Mouse (Mus musculus) kidney, postnatal 0 days (tissue): ENCODE measurements around the gene Phldb2. TPM values are rescaled to one million over a fixed set of nuclear protein-coding genes. Genes with fewer than 3 reads are reported as not detected.

ENCODE experiments used
- ATAC-seq: fragments of 200-750 bp; cut with Nextera tagmentation; replicated peaks from 2 replicates; pipeline ENCODE4 v1.8.0; 2017; ENCODE audit warnings: low read depth, moderate number of reproducible peaks, moderate TSS enrichment, moderate library complexity; ENCODE audit not compliant: low FRiP score
- DNase-seq: peaks from one replicate; pipeline ENCODE4 v3.0.0-alpha.2; 2016; ENCODE audit warnings: low spot score
- H3K27ac ChIP-seq: fragments of 300-500 bp; sonication (generic); 2 replicates; pipeline ENCODE4 v1.5.1; 2014; ENCODE audit warnings: mild to moderate bottlenecking
- H3K27me3 ChIP-seq: fragments of 300-500 bp; sonication (generic); 2 replicates; pipeline ENCODE4 v1.6.1; 2014; ENCODE audit warnings: low read length, mixed read lengths; ENCODE audit not compliant: insufficient read depth
- H3K36me3 ChIP-seq: fragments of 300-500 bp; sonication (generic); 2 replicates; pipeline ENCODE4 v1.6.1; 2014; ENCODE audit warnings: low read length, mixed read lengths; ENCODE audit not compliant: insufficient read depth
- H3K4me1 ChIP-seq: fragments of 300-500 bp; sonication (generic); replicated peaks from 2 replicates; pipeline ENCODE4 v1.6.1; 2014; ENCODE audit warnings: antibody characterized with exemption, low read length, mixed read lengths; ENCODE audit not compliant: insufficient read depth
- H3K4me2 ChIP-seq: fragments of 300-500 bp; sonication (generic); 2 replicates; pipeline ENCODE4 v1.6.1; 2014; ENCODE audit warnings: mild to moderate bottlenecking, low read length, moderate library complexity, mixed read lengths
- H3K4me3 ChIP-seq: fragments of 300-500 bp; sonication (generic); replicated peaks from 2 replicates; pipeline ENCODE4 v1.5.1; 2014; ENCODE audit warnings: low read depth, low read length
- H3K9ac ChIP-seq: fragments of 300-500 bp; sonication (generic); 2 replicates; pipeline ENCODE4 v1.6.1; 2014; ENCODE audit warnings: low read depth, low read length
- H3K9me3 ChIP-seq: fragments of 300-500 bp; sonication (generic); replicated peaks from 2 replicates; pipeline ENCODE4 v1.6.1; 2016; ENCODE audit warnings: low read length, inconsistent platforms, mixed read lengths
- CTCF ChIP-seq: IDR thresholded peaks from 2 replicates; pipeline ENCODE4 v1.5.1; 2016; ENCODE audit warnings: antibody characterized with exemption, low read depth, mild to moderate bottlenecking, moderate library complexity
- WGBS: fragments of 180-500 bp; shearing (Covaris S2); extraction: QIAGEN DNeasy Blood & Tissue Kit; methylation state at CpG from one replicate; pipeline ENCODE4 v1.1.7; 2014; 5-methylcytosine and 5-hydroxymethylcytosine counted together
- polyA plus RNA-seq: library from polyadenylated mRNA; unstranded; fragments of >200 nt; fragmentation: Nextera tagmentation; extraction: Ambion mirVana; gene quantifications from 2 replicates; pipeline ENCODE4 v1.2.1, GENCODE M21; 2015

Phldb2 gene
- polyA plus RNA-seq, 1 experiment from 2014 or later: 74.2 TPM

DNA sequence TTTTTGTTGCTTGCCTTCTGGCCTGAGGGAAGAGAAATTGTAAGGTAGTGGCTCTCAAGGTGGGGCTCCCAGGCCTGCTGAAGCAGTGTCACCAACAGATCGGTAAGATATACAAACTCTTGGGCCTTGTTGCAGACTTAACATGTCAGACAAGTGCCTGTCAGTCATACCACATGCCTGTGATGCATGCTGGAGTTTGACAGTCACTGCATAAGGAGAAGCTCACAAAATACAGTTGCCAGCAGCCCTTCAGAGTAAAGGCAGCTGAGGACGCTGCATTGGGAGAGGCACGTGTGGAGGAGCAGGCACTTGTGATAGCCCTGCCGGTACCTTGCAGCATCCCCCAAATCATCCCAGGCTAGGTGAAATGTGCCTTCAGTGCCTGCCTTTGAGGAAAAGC is 235.1 kb downstream of the Phldb2 start:
- DNase-seq (no peak), ATAC-seq (no peak)
- Histone ChIP-seq H3K9ac (no peak overlapping the region), H3K27ac (no peak overlapping the region), H3K9me3 (no peaks in the 10 kb centered on the region), H3K4me2 (no peak overlapping the region), H3K36me3 (no peaks in the 10 kb centered on the region), H3K4me3 (no peak overlapping the region), H3K4me1 (no peaks in the 10 kb centered on the region), H3K27me3 (no peaks in the 10 kb centered on the region)
- TF ChIP-seq CTCF: no peak
- 93% methylated on average over 4 of the region's 4 CpGs for WGBS

DNA sequence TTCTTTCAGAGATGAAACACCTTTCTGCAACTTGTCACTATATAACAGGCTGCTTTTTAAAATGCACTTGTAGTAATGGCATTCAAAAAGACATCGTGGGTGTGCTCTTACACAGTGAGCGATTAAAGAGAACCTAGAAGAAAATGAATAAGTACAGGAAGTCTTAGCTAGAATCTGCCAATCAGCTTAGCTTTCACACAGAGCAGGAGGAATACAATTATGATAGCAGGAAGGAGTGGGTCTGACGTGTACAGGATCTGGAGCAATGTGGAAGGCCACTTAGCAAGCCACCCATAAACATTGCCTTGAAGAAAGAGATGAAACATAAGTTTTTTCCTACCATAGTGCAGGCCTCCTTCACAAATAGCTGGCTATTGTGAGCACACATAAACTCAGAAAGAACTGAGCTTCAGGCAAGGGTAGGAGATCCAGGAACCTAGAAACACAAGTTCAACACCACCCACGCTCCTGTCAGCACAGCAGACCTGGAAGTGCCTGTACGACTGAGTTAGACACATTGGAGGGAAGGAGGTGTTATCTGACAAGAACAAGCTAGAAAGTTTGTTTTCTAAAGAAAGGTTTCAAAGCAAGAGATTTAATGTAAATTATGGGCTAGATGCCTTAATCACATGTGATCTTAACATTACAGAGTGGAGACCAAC is 238.8 kb downstream of the Phldb2 start:
- WGBS: 73% methylated on average over 5 of the region's 5 CpGs
- DNase-seq (no peak), ATAC-seq (no peak)
- Histone ChIP-seq H3K36me3 (no peaks in the 10 kb centered on the region), H3K9me3 (no peaks in the 10 kb centered on the region), H3K4me1 (no peaks in the 10 kb centered on the region), H3K27ac (no peak overlapping the region), H3K4me3 (no peak overlapping the region), H3K4me2 (no peak overlapping the region), H3K27me3 (no peaks in the 10 kb centered on the region), H3K9ac (no peak overlapping the region)
- TF ChIP-seq CTCF: no peak

DNA sequence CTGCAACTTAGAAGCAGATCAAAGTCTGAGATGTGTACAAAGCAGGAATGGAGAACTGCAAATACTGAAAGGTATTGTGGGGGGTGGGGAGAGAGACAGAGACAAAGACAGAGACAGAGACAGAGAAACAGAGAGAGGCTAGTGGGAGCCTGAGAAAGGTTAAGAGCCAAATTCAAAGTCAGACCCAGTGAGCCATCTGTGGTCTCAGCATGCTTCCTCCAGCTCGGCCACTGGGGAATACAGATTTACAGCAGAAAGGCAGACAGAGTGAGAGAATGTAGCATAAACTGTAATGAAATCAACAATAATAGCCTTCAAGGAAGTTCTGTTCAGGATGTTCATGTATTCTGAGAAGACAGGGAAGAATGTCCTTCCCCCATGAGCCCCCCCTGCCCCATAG is 239.5 kb downstream of the Phldb2 start:
- no peak for TF ChIP-seq CTCF
- Histone ChIP-seq H3K4me1 (no peaks in the 10 kb centered on the region), H3K4me3 (no peak overlapping the region), H3K9ac (no peak overlapping the region), H3K4me2 (no peak overlapping the region), H3K27me3 (no peaks in the 10 kb centered on the region), H3K9me3 (no peaks in the 10 kb centered on the region), H3K27ac (no peak overlapping the region), H3K36me3 (no peaks in the 10 kb centered on the region)
- WGBS: 67% methylated on average over 1 of the region's 1 CpGs
- no peak for DNase-seq
- ATAC-seq: no peak

DNA sequence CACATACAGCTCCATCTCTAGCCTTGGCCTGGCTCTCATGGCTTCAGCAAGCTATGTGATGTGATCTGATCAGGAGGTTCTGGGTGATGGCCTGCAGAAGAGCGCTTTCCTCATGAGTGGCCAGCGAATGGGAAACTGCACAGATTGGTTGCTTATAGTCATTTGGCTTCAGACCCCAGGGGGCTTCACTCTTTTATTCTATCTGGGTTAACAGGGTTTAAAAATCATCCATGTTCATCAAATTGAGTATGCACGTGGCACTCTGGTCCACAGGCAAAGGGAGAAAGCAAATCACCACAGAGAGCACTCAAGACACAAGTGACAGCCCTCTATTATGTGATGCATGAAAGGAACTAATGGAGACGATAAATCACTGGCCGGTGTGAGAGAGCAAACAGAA is 240.1 kb downstream of the Phldb2 start:
- ATAC-seq: no peak
- no peak for TF ChIP-seq CTCF
- Histone ChIP-seq H3K27me3 (no peaks in the 10 kb centered on the region), H3K4me1 (no peaks in the 10 kb centered on the region), H3K9me3 (no peaks in the 10 kb centered on the region), H3K4me2 (no peak overlapping the region), H3K4me3 (no peak overlapping the region), H3K9ac (no peak overlapping the region), H3K36me3 (no peaks in the 10 kb centered on the region), H3K27ac (no peak overlapping the region)
- DNase-seq: no peak
- WGBS: 75% methylated on average over 5 of the region's 5 CpGs

DNA sequence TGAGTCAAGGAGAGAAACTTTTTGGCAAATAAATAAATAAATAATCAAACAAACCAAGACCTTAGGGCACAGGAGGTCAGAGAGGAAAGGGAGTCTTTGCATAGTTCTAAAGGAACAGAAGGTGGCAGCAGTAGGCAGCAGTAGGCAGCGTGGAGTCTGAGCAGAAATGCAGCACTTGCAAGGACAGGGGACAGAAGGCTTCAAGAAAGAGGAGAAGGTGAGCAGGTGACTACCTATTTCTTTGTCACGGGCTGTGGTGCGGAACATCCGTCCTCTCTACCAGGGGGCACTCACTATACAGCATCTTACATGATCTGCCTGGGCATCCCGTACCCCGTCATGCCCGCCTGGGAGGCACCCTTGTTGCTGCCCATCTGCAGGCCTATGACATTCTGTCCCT is 242.1 kb downstream of the Phldb2 start:
- Histone ChIP-seq H3K36me3 (no peaks in the 10 kb centered on the region), H3K27me3 (no peaks in the 10 kb centered on the region), H3K4me1 (no peaks in the 10 kb centered on the region), H3K4me2 (no peak overlapping the region), H3K9me3 (no peaks in the 10 kb centered on the region), H3K27ac (no peak overlapping the region), H3K9ac (no peak overlapping the region), H3K4me3 (no peak overlapping the region)
- DNase-seq: peak; percentile 44
- peak; percentile 71 for TF ChIP-seq CTCF
- WGBS: 60% methylated on average over 7 of the region's 7 CpGs
- peak; percentile 21 for ATAC-seq

DNA sequence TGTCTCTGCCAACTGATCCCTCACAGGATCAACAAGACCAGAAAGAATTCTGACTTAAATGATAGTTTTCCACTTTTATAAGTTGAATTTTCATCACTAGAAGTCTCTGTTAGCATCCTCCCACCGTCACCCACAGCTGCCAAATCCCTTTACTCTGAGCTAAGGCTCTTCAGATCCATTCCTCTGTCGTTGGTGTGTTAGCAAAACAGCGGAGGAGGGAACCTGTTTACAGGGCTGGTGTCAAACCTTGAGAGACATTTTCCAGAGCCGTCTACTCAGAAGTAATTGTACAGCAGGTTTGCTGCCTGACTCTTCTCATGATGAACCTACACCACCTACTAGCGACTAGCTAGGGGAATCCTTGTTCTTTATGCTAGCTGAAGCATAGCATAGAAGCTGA is 254.1 kb downstream of the Phldb2 start:
- ATAC-seq (no peak), DNase-seq (no peak)
- TF ChIP-seq CTCF: no peak
- H3K9ac ChIP-seq: no peak overlapping the region
- H3K27me3 ChIP-seq: no peaks in the 10 kb centered on the region
- no peaks in the 10 kb centered on the region for H3K36me3 ChIP-seq
- WGBS: 69% methylated on average over 5 of the region's 5 CpGs
- no peaks in the 10 kb centered on the region for H3K4me1 ChIP-seq
- H3K4me2 ChIP-seq: no peak overlapping the region
- H3K9me3 ChIP-seq: no peaks in the 10 kb centered on the region
- no peak overlapping the region for H3K27ac ChIP-seq
- H3K4me3 ChIP-seq: no peak overlapping the region

DNA sequence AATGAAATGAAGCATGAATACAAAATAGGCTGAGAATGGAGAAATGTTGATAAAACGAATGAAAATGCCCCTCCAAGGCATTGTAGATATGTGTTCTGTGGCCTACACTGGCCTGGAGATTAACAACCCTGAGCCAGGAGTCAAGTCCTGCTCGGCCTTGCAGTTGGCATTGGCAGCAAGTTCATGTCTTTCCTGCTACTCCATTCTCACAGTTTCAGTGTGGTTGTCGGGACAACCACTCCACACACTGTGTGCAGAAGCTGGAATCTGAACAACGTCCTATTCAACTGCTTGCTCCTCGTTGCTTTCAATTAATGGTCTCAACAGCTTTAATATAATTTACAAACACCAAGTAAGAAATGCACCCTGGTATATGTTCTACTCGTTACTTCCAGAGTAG is 255.4 kb downstream of the Phldb2 start:
- H3K4me1 ChIP-seq: no peaks in the 10 kb centered on the region
- 81% methylated on average over 6 of the region's 6 CpGs for WGBS
- no peak overlapping the region for H3K9ac ChIP-seq
- no peak overlapping the region for H3K27ac ChIP-seq
- ATAC-seq (no peak), DNase-seq (no peak)
- no peak overlapping the region for H3K4me3 ChIP-seq
- TF ChIP-seq CTCF: no peak
- H3K27me3 ChIP-seq: no peaks in the 10 kb centered on the region
- no peaks in the 10 kb centered on the region for H3K36me3 ChIP-seq
- H3K9me3 ChIP-seq: no peaks in the 10 kb centered on the region
- no peak overlapping the region for H3K4me2 ChIP-seq

Other genes starting within 250 kb of the Phldb2 start
- 1.9 and 2.6 TPM in 2 replicates for gene Tagln3, start 229.0 kb downstream of the Phldb2 start, polyA plus RNA-seq
- gene Abhd10, start 210.6 kb downstream of the Phldb2 start, polyA plus RNA-seq: 35.5 and 38.0 TPM in 2 replicates
- 0.93 and 1.0 TPM in 2 replicates for gene Plcxd2, start 56.6 kb upstream of the Phldb2 start, polyA plus RNA-seq
- not detected in 2 replicates for gene Cd96, start 166.7 kb upstream of the Phldb2 start, polyA plus RNA-seq
- gene Gm4737, start 201.5 kb upstream of the Phldb2 start, polyA plus RNA-seq: 3.5 and 4.1 TPM in 2 replicates